Mouse (Mus musculus) embryonic facial prominence, embryonic 11.5 days (tissue): ENCODE measurements at regions not wholly inside any gene's neighbourhood (a gene's known extent, or its start where the extent isn't known, plus 50 kb on each side); places are given as distances from the start of the nearest gene placed in this dataset.

Source experiments
- ATAC-seq: fragments of 200-750 bp; cut with Nextera tagmentation; replicated peaks from 2 replicates; pipeline ENCODE4 v1.8.0; 2017; ENCODE audit warnings: low read depth; ENCODE audit not compliant: insufficient number of reproducible peaks, low FRiP score, low TSS enrichment
- DNase-seq: peaks from one replicate; pipeline ENCODE4 v3.0.0-alpha.2; 2015; ENCODE audit warnings: low spot score
- H3K27ac ChIP-seq: fragments of 300-500 bp; sonication (generic); replicated peaks from 2 replicates; pipeline ENCODE4 v1.5.1; 2014; ENCODE audit warnings: mild to moderate bottlenecking, low read depth, low read length, control low read depth
- H3K27me3 ChIP-seq: fragments of 300-500 bp; sonication (generic); 2 replicates; pipeline ENCODE4 v1.6.1; 2014; ENCODE audit warnings: mild to moderate bottlenecking, low read length, moderate library complexity, mixed read lengths; ENCODE audit not compliant: control insufficient read depth, insufficient read depth
- H3K36me3 ChIP-seq: fragments of 300-500 bp; sonication (generic); replicated peaks from 2 replicates; pipeline ENCODE4 v1.6.1; 2014; ENCODE audit warnings: low read depth, mild to moderate bottlenecking, low read length, moderate library complexity, mixed read lengths; ENCODE audit not compliant: control insufficient read depth, insufficient read depth
- H3K4me1 ChIP-seq: fragments of 300-500 bp; sonication (generic); 2 replicates; pipeline ENCODE4 v1.6.1; 2014; ENCODE audit warnings: low read length, mixed read lengths; ENCODE audit not compliant: control insufficient read depth, insufficient read depth
- H3K4me2 ChIP-seq: fragments of 300-500 bp; sonication (generic); 2 replicates; pipeline ENCODE4 v1.6.1; 2014; ENCODE audit warnings: low read depth, mild to moderate bottlenecking, control low read depth, low read length, moderate library complexity
- H3K4me3 ChIP-seq: fragments of 300-500 bp; sonication (generic); 2 replicates; pipeline ENCODE4 v1.5.1; 2014; ENCODE audit warnings: low read depth, low read length, control low read depth
- H3K9ac ChIP-seq: fragments of 300-500 bp; sonication (generic); replicated peaks from 2 replicates; pipeline ENCODE4 v1.6.1; 2014; ENCODE audit warnings: mild to moderate bottlenecking, control low read depth, low read length
- H3K9me3 ChIP-seq: fragments of 300-500 bp; sonication (generic); replicated peaks from 2 replicates; pipeline ENCODE4 v1.6.1; 2016; ENCODE audit warnings: mild to moderate bottlenecking, low read length, inconsistent platforms, mixed read lengths; ENCODE audit not compliant: control insufficient read depth
- WGBS: fragments of 180-500 bp; shearing (Covaris S2); extraction: QIAGEN DNeasy Blood & Tissue Kit; methylation state at CpG from one replicate; pipeline ENCODE4 v1.1.7; 2014; 5-methylcytosine and 5-hydroxymethylcytosine counted together

- H3K36me3 ChIP-seq = no peaks in the 10 kb centered on the region
- no peaks in the 10 kb centered on the region for H3K27me3 ChIP-seq
- no peak overlapping the region for H3K4me3 ChIP-seq
- H3K4me2 ChIP-seq = no peak overlapping the region
- WGBS = 67% methylated on average over 1 of the region's 1 CpGs
- ATAC-seq (no peak), DNase-seq (no peak)
- H3K27ac ChIP-seq = no peak overlapping the region
- no peak overlapping the region for H3K9ac ChIP-seq
- H3K9me3 ChIP-seq = no peaks in the 10 kb centered on the region
- no peaks in the 10 kb centered on the region for H3K4me1 ChIP-seq
Measured at GRCm38 (mm10) chr11:82668026-82668425, 96.1 kb downstream of the Cct6b start.

GRCm38 (mm10) chr11:82664076-82664475 is 100.0 kb downstream of the Cct6b start:
- H3K36me3 ChIP-seq = no peaks in the 10 kb centered on the region
- no peaks in the 10 kb centered on the region for H3K4me1 ChIP-seq
- ATAC-seq (no peak), DNase-seq (no peak)
- no peak overlapping the region for H3K9ac ChIP-seq
- H3K4me2 ChIP-seq = no peak overlapping the region
- H3K27ac ChIP-seq = no peak overlapping the region
- no peaks in the 10 kb centered on the region for H3K27me3 ChIP-seq
- no peaks in the 10 kb centered on the region for H3K9me3 ChIP-seq
- 81% methylated on average over 1 of the region's 1 CpGs for WGBS
- H3K4me3 ChIP-seq = no peak overlapping the region

GRCm38 (mm10) chr11:82662086-82662485 is 102.0 kb downstream of the Cct6b start:
- H3K36me3 ChIP-seq = no peaks in the 10 kb centered on the region
- no peak overlapping the region for H3K27ac ChIP-seq
- no peak for ATAC-seq
- H3K4me2 ChIP-seq = no peak overlapping the region
- H3K4me3 ChIP-seq = no peak overlapping the region
- no peaks in the 10 kb centered on the region for H3K27me3 ChIP-seq
- DNase-seq = no peak
- no peaks in the 10 kb centered on the region for H3K9me3 ChIP-seq
- no peak overlapping the region for H3K9ac ChIP-seq
- no peaks in the 10 kb centered on the region for H3K4me1 ChIP-seq
- WGBS = 19% methylated on average over 3 of the region's 3 CpGs

- DNase-seq (peak; percentile 36), ATAC-seq (no peak)
- no peak overlapping the region for H3K4me2 ChIP-seq
- no peaks in the 10 kb centered on the region for H3K9me3 ChIP-seq
- H3K27ac ChIP-seq = no peak overlapping the region
- H3K36me3 ChIP-seq = no peaks in the 10 kb centered on the region
- WGBS = 22% methylated on average over 5 of the region's 5 CpGs
- no peak overlapping the region for H3K9ac ChIP-seq
- H3K27me3 ChIP-seq = no peaks in the 10 kb centered on the region
- no peak overlapping the region for H3K4me3 ChIP-seq
- H3K4me1 ChIP-seq = no peaks in the 10 kb centered on the region
Measured at GRCm38 (mm10) chr11:82651751-82652150, 112.4 kb downstream of the Cct6b start.

GRCm38 (mm10) chr11:82638513-82638912 is 125.6 kb downstream of the Cct6b start:
- Histone ChIP-seq H3K36me3 (no peaks in the 10 kb centered on the region), H3K9me3 (no peaks in the 10 kb centered on the region), H3K4me2 (no peak overlapping the region), H3K4me1 (no peaks in the 10 kb centered on the region), H3K4me3 (no peak overlapping the region), H3K27me3 (no peaks in the 10 kb centered on the region), H3K9ac (no peak overlapping the region), H3K27ac (no peak overlapping the region)
- DNase-seq = no peak
- ATAC-seq = no peak
- WGBS = 36% methylated on average over 4 of the region's 4 CpGs

GRCm38 (mm10) chr11:82632191-82632590 is 131.9 kb downstream of the Cct6b start:
- H3K4me2 ChIP-seq = no peak overlapping the region
- no peak overlapping the region for H3K27ac ChIP-seq
- no peaks in the 10 kb centered on the region for H3K4me1 ChIP-seq
- no peak overlapping the region for H3K4me3 ChIP-seq
- 90% methylated on average over 1 of the region's 1 CpGs for WGBS
- H3K9me3 ChIP-seq = no peaks in the 10 kb centered on the region
- no peak for ATAC-seq
- no peaks in the 10 kb centered on the region for H3K36me3 ChIP-seq
- H3K9ac ChIP-seq = no peak overlapping the region
- no peaks in the 10 kb centered on the region for H3K27me3 ChIP-seq
- no peak for DNase-seq

GRCm38 (mm10) chr11:82631387-82631786 is 132.7 kb downstream of the Cct6b start:
- Histone ChIP-seq H3K9me3 (no peaks in the 10 kb centered on the region), H3K27me3 (no peaks in the 10 kb centered on the region), H3K9ac (no peak overlapping the region), H3K4me1 (no peaks in the 10 kb centered on the region), H3K36me3 (no peaks in the 10 kb centered on the region), H3K4me2 (no peak overlapping the region), H3K4me3 (no peak overlapping the region), H3K27ac (no peak overlapping the region)
- ATAC-seq = no peak
- DNase-seq = peak; percentile 4
- WGBS = 25% methylated on average over 4 of the region's 4 CpGs

GRCm38 (mm10) chr11:82626501-82627111 is 137.5 kb downstream of the Cct6b start:
- no peaks in the 10 kb centered on the region for H3K4me1 ChIP-seq
- WGBS = 22% methylated on average over 7 of the region's 7 CpGs
- no peak overlapping the region for H3K9ac ChIP-seq
- no peaks in the 10 kb centered on the region for H3K36me3 ChIP-seq
- no peak for DNase-seq
- no peaks in the 10 kb centered on the region for H3K27me3 ChIP-seq
- H3K9me3 ChIP-seq = no peaks in the 10 kb centered on the region
- no peak overlapping the region for H3K4me3 ChIP-seq
- no peak for ATAC-seq
- H3K4me2 ChIP-seq = no peak overlapping the region
- no peak overlapping the region for H3K27ac ChIP-seq
